In the genomic region with DNA sequence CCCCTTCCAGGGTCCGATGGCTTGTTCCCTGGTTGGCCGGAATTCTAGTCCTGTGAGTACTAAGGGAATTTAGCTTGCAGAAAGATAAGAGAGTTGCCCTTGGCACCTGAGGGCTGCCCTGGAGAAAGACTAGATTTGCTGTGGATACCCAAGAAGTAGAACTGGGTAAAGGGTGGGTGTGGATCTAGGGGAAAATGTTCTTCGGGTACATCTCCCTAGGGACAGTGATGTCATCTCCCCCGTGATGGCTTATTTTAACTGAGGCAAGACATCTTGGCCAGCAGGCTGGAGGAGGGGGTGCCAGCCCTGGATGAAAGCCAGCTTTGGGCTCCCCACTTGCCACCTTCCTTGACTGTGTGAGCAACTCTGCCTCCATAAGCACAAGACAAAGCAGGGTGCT, we compare ENCODE assay signal across 17 mouse cellular contexts.
DNase-seq lines count a peak whose midpoint lies in the region.
"Had no signal": no experiment of that assay in that cellular context is flagged by ENCODE, and none has a peak within 500 bp of the region (broad histone marks: within the 10 kb centered on the region; RNA-seq: fewer than 3 reads in every experiment).

No protein-coding gene starts in this region.

- 91% methylated on average over 4 of the region's 4 CpGs for WGBS in limb, embryonic 10.5 days

- 0 out of 2 replicates have a peak, but pooled peaks cover 6% of the 10 kb centered on the region for H3K4me1 ChIP-seq in limb, embryonic 10.5 days
- H3K4me1 ChIP-seq: forebrain, embryonic 13.5 days; hindbrain, embryonic 12.5 days; hindbrain, embryonic 15.5 days had no signal

- H3K27me3 ChIP-seq in limb, embryonic 10.5 days (ENCODE audit: low read depth, poor library complexity, severe bottlenecking) = no peaks in the 10 kb centered on the region
- H3K27me3 ChIP-seq in splenic B cell, adult 2 months (ENCODE audit: control insufficient read depth, insufficient read depth, low read length, poor library complexity, severe bottlenecking) = no peaks in the 10 kb centered on the region
- H3K27me3 ChIP-seq: forebrain, embryonic 13.5 days; hindbrain, embryonic 12.5 days; hindbrain, embryonic 15.5 days had no signal

- H3K9me3 ChIP-seq in limb, embryonic 10.5 days (replicated peaks) = no peaks in the 10 kb centered on the region
- H3K9me3 ChIP-seq: forebrain, embryonic 10.5 days; forebrain, embryonic 13.5 days; hindbrain, embryonic 12.5 days; hindbrain, embryonic 15.5 days had no signal

- peak; percentile 15 for DNase-seq in A20 (ENCODE audit: low read depth, low spot score)
- peak; percentile 70 to 72 for DNase-seq in B cell, adult 2 months
- DNase-seq in limb, embryonic 10.5 days (ENCODE audit: low spot score) = no peak
- DNase-seq in splenic B cell, adult 2 months (ENCODE audit: low read depth, low spot score) = peak; percentile 91
- DNase-seq in retina, embryonic 14.5 days (ENCODE audit: low spot score) = no peak
- DNase-seq in testis, postnatal 10 days (ENCODE audit: low spot score) = no peak
- DNase-seq: adrenal gland, adult 2 months; adrenal gland, postnatal 14 days; cerebellum, adult 11-12 months; cerebellum, adult 8-10 months; cerebellum, postnatal 14 days; gastrocnemius, postnatal 10 days; heart, adult 11 months had no signal

- no peak overlapping the region for H3K4me3 ChIP-seq in limb, embryonic 10.5 days
- H3K4me3 ChIP-seq: forebrain, embryonic 10.5 days; forebrain, embryonic 13.5 days; hindbrain, embryonic 12.5 days; hindbrain, embryonic 15.5 days had no signal

- no peaks in the 10 kb centered on the region for H3K36me3 ChIP-seq in limb, embryonic 10.5 days
- H3K36me3 ChIP-seq in splenic B cell, adult 2 months (ENCODE audit: control insufficient read depth, insufficient read depth, low read length, poor library complexity, severe bottlenecking) = no peaks in the 10 kb centered on the region
- H3K36me3 ChIP-seq: forebrain, embryonic 10.5 days; hindbrain, embryonic 12.5 days; hindbrain, embryonic 15.5 days had no signal

- peak overlapping the region; percentile 32; the same call in 1 of the 2 replicates for H3K27ac ChIP-seq in limb, embryonic 10.5 days
- H3K27ac ChIP-seq: forebrain, embryonic 10.5 days; forebrain, embryonic 13.5 days; hindbrain, embryonic 12.5 days; hindbrain, embryonic 15.5 days had no signal

Comparison
In these comparisons a context has a peak if more than half of its experiments do, and no peak if none do; other contexts are left out.
1. DNase-seq: peak in A20 (single experiment), B cell, adult 2 months (2 of 2) and splenic B cell, adult 2 months (single experiment); none in limb, embryonic 10.5 days (single experiment), retina, embryonic 14.5 days (single experiment) and testis, postnatal 10 days (single experiment).